Mouse (Mus musculus) myocyte (in vitro differentiated cells): ENCODE results near the gene Dlg1. TPM values are rescaled to one million over a fixed set of nuclear protein-coding genes. Genes with fewer than 3 reads are reported as not detected.

Source experiments
- H3K27me3 ChIP-seq: one replicate; pipeline ENCODE4 v1.6.1; 2011; ENCODE audit not compliant: control insufficient read depth, insufficient read depth, insufficient read length
- H3K36me3 ChIP-seq: one replicate; pipeline ENCODE4 v1.6.1; 2011; ENCODE audit not compliant: control insufficient read depth, insufficient read depth
- H3K4me2 ChIP-seq: one replicate; pipeline ENCODE4 v1.6.1; 2011; ENCODE audit warnings: low read depth, control low read depth
- H3K4me3 ChIP-seq: one replicate; pipeline ENCODE4 v1.5.1; 2011; ENCODE audit warnings: mild to moderate bottlenecking, control low read depth, moderate library complexity
- H3K79me2 ChIP-seq: one replicate; pipeline ENCODE4 v1.6.1; 2011; ENCODE audit not compliant: control insufficient read depth, insufficient read depth
- H3ac ChIP-seq: one replicate; pipeline ENCODE4 v1.6.1; 2011; ENCODE audit not compliant: control insufficient read depth, insufficient read length
- CEBPB ChIP-seq: IDR thresholded peaks from 2 replicates; pipeline ENCODE4 v1.6.1; 2011; ENCODE audit warnings: mild to moderate bottlenecking, moderate library complexity; ENCODE audit not compliant: poor library complexity, insufficient read depth, severe bottlenecking
- E2F4 ChIP-seq: IDR thresholded peaks from one replicate; pipeline ENCODE4 v1.6.1; 2011; ENCODE audit warnings: mild to moderate bottlenecking, control low read depth, moderate library complexity; ENCODE audit not compliant: insufficient read depth
- MAX ChIP-seq: IDR thresholded peaks from one replicate; pipeline ENCODE4 v1.6.1; 2011; ENCODE audit warnings: low read depth, mild to moderate bottlenecking, control low read depth
- MYOD1 ChIP-seq, 3 experiments: IDR thresholded peaks; one replicate each; pipeline ENCODE4 v1.6.1; 2011; ENCODE audit warnings: control low read depth in 2 of 3, low read depth in 2 of 3, mild to moderate bottlenecking in 2 of 3, moderate library complexity in 1 of 3; ENCODE audit not compliant: insufficient read length in 2 of 3, control insufficient read depth in 1 of 3
- MYOG ChIP-seq, 3 experiments: IDR thresholded peaks; one replicate each; pipeline ENCODE4 v1.6.1; 2011; ENCODE audit warnings: control low read depth in 2 of 3, low read depth in 2 of 3, mild to moderate bottlenecking in 2 of 3; ENCODE audit not compliant: insufficient read length in 2 of 3, control insufficient read depth in 1 of 3, insufficient read depth in 1 of 3
- POLR2A ChIP-seq: IDR thresholded peaks from one replicate; pipeline ENCODE4 v1.6.1; 2011; ENCODE audit warnings: low read depth, mild to moderate bottlenecking, control low read depth, moderate library complexity; ENCODE audit not compliant: insufficient read length
- POLR2AphosphoS2 ChIP-seq: IDR thresholded peaks from one replicate; pipeline ENCODE4 v1.6.1; 2011; ENCODE audit warnings: low read depth, control low read depth; ENCODE audit not compliant: insufficient read length
- REST ChIP-seq: IDR thresholded peaks from one replicate; pipeline ENCODE4 v1.6.1; 2011; ENCODE audit warnings: mild to moderate bottlenecking, control low read depth, moderate library complexity; ENCODE audit not compliant: insufficient read depth, insufficient read length
- SRF ChIP-seq: IDR thresholded peaks from one replicate; pipeline ENCODE4 v1.6.1; 2011; ENCODE audit warnings: low read depth; ENCODE audit not compliant: control insufficient read depth, insufficient read length
- TCF12 ChIP-seq: IDR thresholded peaks from one replicate; pipeline ENCODE4 v1.6.1; 2011; ENCODE audit warnings: mild to moderate bottlenecking, control low read depth; ENCODE audit not compliant: poor library complexity, insufficient read depth, severe bottlenecking
- TCF3 ChIP-seq: IDR thresholded peaks from one replicate; pipeline ENCODE4 v1.6.1; 2011; ENCODE audit warnings: low read depth, control low read depth; ENCODE audit not compliant: insufficient read length
- USF1 ChIP-seq: IDR thresholded peaks from one replicate; pipeline ENCODE4 v1.6.1; 2011; ENCODE audit warnings: low read depth, mild to moderate bottlenecking, control low read depth, moderate library complexity
- polyA plus RNA-seq: library from polyadenylated mRNA; unstranded; fragments of >200 nt; fragmentation: generic; extraction: Trizol; gene quantifications from one replicate; pipeline ENCODE4 v1.2.1, GENCODE M21; 2012; ENCODE audit warnings: missing spikeins

The Dlg1 gene
- polyA plus RNA-seq, 1 experiment: 23.2 TPM

DNA sequence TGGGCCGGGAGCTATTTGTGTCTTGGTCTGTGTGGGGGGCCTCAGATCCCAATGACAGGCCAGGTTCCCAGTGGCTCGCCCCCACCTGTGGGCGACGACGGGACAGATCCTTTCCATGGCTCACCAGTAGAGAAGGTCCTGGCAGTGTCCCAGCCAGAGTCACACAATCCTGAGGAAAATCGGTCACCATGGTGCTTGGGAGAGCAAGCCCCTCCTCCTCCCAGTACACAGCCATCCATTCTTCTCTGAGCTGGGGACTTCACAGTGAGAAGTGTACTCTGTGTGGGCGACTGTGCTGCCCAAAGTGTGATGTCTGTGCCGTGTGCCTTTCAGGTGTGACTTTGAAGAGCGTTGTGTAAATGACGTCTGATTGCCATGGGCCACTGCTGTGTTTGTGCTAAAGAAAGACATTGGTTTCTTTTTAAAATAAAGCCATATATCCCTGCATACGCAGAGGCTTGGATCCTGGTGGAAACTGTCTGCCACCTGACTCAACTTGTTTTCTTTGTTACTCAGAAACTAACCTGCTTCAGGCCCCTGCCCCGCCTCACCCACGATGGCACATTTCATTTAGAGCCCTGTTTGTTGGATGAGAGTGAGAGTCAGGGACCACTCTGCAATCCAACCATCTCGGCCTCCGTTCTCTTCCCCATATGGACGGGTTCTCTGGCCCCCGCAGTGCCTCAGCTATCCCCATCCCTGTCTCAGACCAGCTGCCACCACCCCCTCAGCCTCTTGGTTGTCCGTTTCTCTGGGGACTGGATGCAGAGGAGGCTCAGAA is 235.5 kb downstream of the Dlg1 start:
- peaks cover 7% of the 10 kb centered on the region for H3K27me3 ChIP-seq
- H3K36me3 ChIP-seq: no peaks in the 10 kb centered on the region
- TF ChIP-seq MYOG (IDR thresholded peaks at IDR 0.05; ENCODE audit: control insufficient read depth in 1 of 3, insufficient read depth in 1 of 3, insufficient read length in 2 of 3, low read depth in 2 of 3) (no peak), SRF (no peak), E2F4 (no peak), TCF12 (no peak), MYOD1 (IDR thresholded peaks at IDR 0.05; ENCODE audit: control insufficient read depth in 1 of 3, insufficient read length in 2 of 3, low read depth in 2 of 3) (no peak), USF1 (no peak), CEBPB (no peak), MAX (no peak), POLR2AphosphoS2 (no peak), TCF3 (no peak)

DNA sequence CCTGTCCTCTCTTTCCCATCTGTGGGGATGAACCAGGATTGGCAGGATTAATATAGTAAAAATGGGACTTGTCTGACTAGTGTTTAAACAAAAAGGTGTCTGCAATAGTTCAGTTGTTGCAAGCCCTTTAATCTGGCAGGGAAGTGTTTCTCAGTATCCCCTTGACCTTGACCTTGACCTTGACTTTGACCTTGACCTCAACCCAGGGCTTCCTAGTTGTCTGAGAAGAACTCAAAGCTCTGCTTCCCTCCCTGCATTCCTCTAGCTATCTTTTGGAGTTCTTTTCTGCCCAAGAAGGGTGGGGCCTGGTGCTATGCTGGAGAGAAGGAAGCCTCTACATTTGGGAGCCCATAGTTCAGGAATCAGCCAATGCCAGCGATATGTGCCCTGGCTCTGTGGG is 238.6 kb downstream of the Dlg1 start:
- Histone ChIP-seq H3K4me2 (no peak overlapping the region), H3K79me2 (no peaks in the 10 kb centered on the region), H3K36me3 (no peaks in the 10 kb centered on the region), H3K27me3 (peaks cover 5% of the 10 kb centered on the region), H3K4me3 (no peak overlapping the region), H3ac (no peak overlapping the region)
- TF ChIP-seq CEBPB (no peak), REST (no peak), SRF (no peak), USF1 (no peak), TCF3 (no peak), MYOG (IDR thresholded peaks at IDR 0.05; ENCODE audit: control insufficient read depth in 1 of 3, insufficient read depth in 1 of 3, insufficient read length in 2 of 3, low read depth in 2 of 3) (no peak), POLR2AphosphoS2 (no peak), MAX (no peak), TCF12 (no peak), E2F4 (no peak), MYOD1 (IDR thresholded peaks at IDR 0.05; ENCODE audit: control insufficient read depth in 1 of 3, insufficient read length in 2 of 3, low read depth in 2 of 3) (no peak), POLR2A (no peak)

More for the DNA sequence above, 235.5 kb downstream of the Dlg1 start:
- Histone ChIP-seq H3ac (no peak overlapping the region), H3K4me2 (no peak overlapping the region), H3K79me2 (no peaks in the 10 kb centered on the region), H3K4me3 (no peak overlapping the region)

DNA sequence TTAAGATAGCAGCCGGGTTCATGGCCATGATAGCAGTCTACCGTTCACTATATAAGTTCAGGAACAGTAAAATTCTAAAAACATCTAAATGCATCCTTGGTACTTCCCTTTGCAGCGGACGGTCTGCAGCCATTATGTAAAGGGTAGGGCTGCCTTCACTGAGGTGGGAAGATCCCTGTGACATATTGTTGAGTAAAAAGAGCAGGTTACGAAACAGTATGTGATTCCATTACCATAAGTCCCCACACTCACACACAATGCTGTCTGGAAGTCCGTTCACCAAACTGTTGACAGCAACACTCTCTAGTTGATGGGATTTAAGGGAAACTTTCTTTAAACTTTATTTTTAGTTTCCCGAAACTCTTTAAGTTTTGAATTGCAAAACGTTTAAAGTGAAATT is 240.0 kb downstream of the Dlg1 start:
- H3K79me2 ChIP-seq: no peaks in the 10 kb centered on the region
- TF ChIP-seq REST (no peak), MYOG (IDR thresholded peaks at IDR 0.05; ENCODE audit: control insufficient read depth in 1 of 3, insufficient read depth in 1 of 3, insufficient read length in 2 of 3, low read depth in 2 of 3) (no peak), CEBPB (no peak), POLR2AphosphoS2 (no peak), MYOD1 (IDR thresholded peaks at IDR 0.05; ENCODE audit: control insufficient read depth in 1 of 3, insufficient read length in 2 of 3, low read depth in 2 of 3) (no peak), MAX (no peak), E2F4 (no peak), POLR2A (no peak), TCF12 (no peak), SRF (no peak), TCF3 (no peak), USF1 (no peak)
- no peak overlapping the region for H3K4me3 ChIP-seq
- H3K27me3 ChIP-seq: peaks cover 5% of the 10 kb centered on the region
- H3K36me3 ChIP-seq: no peaks in the 10 kb centered on the region
- no peak overlapping the region for H3ac ChIP-seq
- no peak overlapping the region for H3K4me2 ChIP-seq

DNA sequence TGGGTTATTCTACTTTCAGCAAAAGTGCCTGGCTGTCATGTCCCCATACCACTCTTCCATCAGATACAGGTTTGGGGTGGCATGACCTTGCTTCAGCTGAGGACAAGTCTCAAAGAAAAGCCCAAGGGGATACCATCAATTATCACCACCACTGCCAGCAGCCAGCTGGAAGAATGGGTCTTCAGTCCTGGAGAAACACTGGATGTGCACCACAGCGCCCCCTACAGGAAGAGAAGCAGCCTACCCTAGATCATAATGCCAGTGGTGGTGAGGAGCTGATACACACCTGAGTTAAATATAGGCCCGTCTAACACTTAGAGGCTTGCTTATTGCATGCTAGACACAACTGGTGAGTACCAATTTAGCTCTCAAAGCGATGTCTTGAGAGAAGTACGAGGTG is 242.1 kb downstream of the Dlg1 start:
- no peaks in the 10 kb centered on the region for H3K79me2 ChIP-seq
- H3K4me2 ChIP-seq: no peak overlapping the region
- H3K27me3 ChIP-seq: peaks cover 10% of the 10 kb centered on the region
- no peaks in the 10 kb centered on the region for H3K36me3 ChIP-seq
- TF ChIP-seq POLR2A: no peak
- no peak for TF ChIP-seq TCF12
- H3ac ChIP-seq: no peak overlapping the region
- H3K4me3 ChIP-seq: no peak overlapping the region
